Mouse (Mus musculus): Measurements from ENCODE around the gene Susd2.

The Susd2 gene

DNA sequence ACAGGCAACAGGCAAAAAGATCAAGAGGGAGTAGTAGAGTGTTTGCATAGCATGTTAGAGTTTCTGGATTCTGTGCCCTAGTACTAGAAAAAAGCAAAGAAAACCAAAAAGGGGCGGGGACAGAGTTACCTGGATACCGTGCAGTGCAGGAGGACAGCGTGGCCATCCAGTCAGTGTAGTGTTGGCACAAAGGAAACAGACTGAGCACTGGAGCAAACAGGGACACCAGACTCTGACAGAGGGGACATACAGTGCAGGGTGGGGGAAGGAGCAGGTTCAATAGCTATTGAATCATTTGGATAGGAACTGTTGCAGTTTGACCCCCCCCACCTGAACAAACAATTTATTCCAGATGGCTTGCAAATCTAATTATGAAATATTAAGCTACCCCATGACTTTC is 16.8 kb downstream of the Susd2 start:
- DNase-seq (ENCODE audit: low spot score in 2 of 2), result no peak

DNA sequence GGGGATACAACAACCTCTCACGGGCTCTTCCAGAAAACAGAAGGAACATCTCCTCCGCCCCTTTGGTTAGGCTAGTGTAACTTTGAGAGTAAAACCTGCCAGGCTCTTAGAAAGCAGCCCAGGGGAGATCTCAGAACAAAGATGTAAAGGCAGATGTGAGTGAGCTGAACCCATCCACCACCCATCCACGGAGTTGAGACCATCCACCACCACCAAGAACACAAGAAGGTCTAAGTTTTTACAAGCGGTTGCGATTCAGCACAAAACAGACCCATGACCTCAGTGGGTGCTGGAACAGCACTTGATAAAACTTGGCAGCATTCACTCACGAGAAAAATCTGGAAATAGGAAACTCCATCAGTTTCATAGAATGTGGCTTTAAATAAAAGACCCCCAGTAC is 17.9 kb downstream of the Susd2 start:
- no peak for DNase-seq (ENCODE audit: low spot score in 2 of 2)

DNA sequence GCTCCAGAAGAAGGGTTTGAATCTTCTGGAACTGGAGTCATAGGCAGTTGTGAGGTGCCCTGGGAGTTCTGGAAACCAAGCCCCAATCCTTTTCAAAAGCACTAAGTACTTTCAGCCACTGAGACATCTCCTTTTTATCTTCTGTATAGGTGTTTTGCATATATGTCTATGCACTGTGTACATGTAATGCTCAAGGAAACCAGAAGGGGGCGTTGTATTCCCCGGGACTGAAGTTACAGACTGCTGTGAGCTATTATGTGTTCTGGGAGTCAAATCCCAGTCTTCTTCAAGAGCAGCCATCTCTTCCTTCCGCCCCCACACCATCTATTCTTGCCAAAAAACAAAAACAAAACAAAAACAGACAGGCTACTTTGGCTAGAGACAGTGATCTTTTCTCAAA is 23.0 kb downstream of the Susd2 start:
- no peak for DNase-seq (ENCODE audit: low spot score in 2 of 2)

DNA sequence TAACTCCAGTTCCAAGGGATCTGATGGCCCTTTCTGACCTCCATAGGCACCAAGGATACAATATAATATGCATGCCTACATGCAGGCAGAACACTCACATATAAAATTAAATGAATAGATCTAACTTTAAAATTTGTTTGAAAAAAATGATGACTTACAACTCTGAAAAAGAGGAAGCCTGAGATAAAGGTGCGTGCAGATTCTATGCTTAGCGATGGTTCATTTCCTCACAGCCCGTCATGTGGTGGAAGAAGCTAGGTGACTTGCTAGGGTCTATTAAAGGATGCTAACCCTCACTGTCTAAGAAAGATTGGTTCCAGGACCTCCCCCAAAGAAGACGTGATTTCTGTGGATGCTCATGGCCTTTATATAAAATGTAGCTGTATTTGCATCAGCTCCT is 27.8 kb downstream of the Susd2 start:
- no peak for DNase-seq (ENCODE audit: low spot score in 2 of 2)

DNA sequence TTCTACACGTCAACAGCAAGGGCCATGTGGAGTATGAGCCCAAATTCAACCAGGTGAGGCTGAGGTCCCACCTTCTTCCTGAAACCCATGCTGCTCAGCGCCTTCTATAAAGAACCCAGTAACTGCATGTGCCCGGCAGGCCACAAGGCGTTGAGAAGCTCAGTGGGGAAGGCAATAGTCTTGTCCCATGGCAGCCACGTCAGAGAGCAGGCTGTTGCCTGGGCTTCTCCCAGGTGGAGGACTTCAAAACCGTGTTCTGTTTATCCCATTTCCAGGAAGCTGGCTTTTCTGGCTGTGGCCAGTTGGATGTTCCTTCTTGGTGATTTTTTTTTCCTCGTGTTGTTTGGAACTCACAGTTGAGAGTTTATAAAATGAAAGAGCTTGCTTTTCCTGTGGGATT is 33.3 kb downstream of the Susd2 start:
- no peak for DNase-seq (ENCODE audit: low spot score in 2 of 2)

DNA sequence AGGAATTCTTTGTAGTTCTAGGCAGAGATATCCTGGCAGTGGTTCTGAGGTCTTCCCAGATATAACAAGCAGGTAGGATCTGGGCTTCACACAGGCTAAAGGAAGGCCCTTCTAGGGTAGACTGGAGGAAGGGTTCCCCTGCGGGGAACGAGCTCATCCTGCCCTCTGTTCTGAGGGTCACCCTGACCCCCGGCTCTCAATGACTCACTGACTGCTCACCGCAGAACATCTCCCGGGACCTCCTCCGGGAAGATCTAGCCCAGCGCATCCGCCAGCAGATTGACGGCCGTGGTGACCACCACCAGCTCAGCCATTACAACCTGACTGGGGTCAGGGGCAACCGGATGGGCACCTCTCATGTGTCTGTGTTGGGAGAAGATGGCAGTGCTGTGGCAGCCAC is 34.8 kb downstream of the Susd2 start:
- DNase-seq (ENCODE audit: low spot score in 2 of 2), result no peak

DNA sequence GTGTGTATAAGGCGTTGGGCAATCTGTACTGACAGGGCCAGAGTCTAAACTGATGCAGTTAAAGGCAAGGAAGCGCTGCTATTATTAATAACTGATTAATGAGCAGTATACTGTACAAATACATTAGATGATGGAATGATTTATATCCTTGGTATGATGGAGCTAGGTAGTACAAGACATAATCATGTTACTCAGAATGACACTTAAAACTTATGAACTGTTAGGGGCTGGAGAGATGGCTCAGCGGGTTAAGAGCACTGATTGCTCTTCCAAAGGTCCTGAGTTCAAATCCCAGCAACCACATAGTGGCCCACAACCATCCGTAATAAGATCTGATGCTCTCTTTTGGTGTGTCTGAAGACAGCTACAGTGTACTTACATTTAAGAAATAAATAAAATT is 36.6 kb downstream of the Susd2 start:
- DNase-seq (ENCODE audit: low spot score in 2 of 2), result no peak

DNA sequence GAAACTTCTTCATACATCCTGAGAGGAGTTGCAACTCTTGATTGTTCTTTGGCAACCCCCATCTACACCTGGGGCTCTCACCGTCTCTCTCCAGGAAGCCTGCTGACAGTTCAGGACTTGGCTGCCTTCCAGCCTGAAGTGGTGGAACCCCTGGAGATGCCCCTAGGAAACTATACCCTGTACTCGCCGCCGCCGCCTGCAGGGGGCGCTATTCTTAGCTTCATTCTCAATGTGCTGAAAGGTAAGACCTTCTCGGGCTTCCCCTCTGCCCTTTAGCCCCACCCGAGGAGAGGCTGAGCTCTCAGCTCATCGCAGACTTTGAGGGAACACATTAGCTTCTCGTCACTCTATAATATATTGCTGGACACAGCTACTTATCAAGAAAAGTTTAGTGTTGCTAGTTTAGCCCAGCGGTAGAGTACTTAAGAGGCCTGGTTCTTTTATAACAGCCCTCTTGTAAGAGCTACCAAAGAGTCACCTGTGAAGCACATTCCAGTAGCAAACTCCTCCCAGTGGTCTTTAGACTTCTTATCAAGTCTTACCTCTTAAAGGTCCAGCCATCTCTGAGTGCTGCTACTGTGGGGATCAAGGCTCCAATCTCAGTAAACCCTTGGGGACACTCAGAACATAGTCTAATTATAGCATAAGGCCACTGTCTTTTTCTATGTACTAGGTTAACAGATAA is 38.5 kb downstream of the Susd2 start:
- no peak for DNase-seq (ENCODE audit: low spot score in 2 of 2)

DNA sequence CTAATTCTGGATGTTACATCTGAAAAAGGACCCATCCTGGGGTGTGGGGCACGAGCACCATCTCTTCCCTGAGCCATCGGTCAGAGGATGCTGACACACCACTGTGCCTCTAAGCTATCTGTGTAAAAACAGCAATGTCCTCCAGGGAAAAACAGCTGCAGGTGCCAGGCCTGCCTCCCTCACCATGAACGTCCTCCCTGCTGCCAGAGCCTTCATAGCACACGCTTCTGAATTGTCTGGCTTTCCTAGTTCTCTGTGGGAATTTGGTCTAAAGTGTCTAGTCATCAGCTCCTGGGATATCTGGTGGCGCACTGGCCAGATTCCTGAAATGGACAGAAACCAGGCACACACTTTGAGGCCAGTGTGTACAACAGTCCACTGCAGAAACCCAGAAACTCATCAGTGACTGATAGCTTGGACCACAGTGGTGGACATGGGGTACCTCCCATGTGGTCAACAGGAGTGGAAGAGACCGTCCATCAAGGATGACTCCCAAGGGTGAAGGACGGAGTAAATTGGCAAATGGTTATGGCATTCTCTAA is 43.5 kb downstream of the Susd2 start:
- no peak for DNase-seq (ENCODE audit: low spot score in 2 of 2)

DNA sequence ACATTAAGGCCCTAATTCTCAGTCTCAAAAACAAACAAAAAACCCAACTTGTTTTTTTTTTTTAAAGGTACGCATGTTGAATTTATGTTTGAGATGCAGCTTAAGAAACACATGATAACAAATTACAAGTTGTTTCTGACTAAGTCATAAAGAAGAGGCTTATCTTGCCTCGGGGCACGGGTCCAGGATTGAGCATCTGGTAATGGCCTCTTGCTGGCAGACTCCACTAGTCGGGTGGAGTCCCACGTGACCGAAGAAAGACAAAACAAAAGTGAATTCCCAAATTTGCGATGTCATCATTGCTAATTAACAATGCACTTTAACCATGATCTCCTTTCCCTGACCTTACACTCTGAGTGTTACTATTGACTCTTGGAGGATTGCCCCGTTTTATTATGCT is 47.8 kb downstream of the Susd2 start:
- no peak for DNase-seq (ENCODE audit: low spot score in 2 of 2)

DNA sequence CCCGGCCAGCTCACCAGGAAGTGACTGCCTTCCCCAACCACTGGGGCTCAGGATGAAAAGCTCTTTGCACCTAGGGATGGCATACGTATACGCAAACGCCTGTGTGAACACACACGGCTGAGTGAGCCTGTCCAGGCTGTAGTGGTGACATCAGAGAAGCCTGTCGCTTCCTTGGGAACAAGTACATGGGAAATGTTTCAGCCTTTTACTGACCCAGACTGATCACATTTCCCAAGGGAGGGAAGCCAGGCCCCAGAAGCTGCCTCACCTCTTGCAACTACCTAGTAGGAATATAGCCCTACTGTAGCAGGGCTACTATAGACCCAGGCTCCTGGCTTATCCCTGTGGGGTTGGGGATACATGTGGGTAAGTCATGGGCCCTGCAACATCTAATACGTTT is 51.2 kb downstream of the Susd2 start:
- no peak for DNase-seq (ENCODE audit: low spot score in 2 of 2)

DNA sequence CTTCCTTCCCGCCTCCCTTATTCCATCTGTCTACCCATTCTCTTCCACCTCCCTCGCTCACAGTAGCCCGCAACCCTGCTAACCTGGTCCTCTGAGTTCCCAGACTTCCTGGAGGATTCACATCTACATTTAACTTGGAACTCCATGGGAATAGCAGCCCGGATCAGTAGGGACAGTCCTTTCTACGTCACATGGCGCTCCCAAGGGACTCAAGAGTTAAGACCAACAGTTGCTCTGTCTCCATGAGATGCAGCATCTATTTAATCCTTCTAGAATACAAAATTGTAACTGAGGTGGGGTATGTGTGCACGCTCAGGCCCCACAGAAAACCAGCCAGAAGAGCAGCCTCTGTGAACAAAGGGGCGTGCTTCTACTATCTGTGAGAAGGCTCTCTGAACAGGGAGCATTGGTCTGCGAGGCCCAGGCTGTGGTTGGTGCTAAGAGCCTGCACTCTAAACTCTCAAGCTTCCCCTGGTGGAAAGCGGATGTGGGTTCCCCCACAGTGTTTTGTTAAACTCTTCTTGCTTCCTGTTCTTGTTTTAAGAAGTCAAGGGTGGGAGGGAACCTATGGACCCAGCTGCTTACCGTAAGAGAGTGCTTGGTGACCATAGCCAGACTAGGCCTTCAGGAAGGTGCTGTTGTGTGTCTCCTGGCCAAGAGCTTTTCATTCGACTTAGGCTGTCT is 52.5 kb downstream of the Susd2 start:
- DNase-seq (ENCODE audit: low spot score in 2 of 2), result no peak

DNA sequence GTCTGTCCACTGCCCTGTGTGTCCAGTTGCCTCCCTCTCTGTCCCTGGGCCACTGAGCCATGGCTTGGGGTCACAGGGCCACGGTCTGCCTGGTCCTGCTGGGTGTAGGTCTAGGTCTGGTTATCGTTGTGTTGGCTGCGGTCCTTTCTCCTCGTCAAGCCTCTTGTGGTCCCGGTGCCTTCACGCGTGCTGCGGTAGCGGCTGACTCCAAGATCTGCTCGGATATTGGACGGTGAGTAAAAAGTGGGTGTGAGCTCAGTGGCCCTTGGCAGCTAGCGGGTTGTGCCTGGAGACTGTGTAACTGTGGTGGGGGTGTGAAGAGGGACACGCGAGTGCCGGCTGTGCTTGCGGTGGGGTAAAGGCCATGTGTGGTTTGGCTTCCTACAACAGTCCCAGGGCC is 54.2 kb downstream of the Susd2 start:
- no peak for DNase-seq (ENCODE audit: low spot score in 2 of 2)

DNA sequence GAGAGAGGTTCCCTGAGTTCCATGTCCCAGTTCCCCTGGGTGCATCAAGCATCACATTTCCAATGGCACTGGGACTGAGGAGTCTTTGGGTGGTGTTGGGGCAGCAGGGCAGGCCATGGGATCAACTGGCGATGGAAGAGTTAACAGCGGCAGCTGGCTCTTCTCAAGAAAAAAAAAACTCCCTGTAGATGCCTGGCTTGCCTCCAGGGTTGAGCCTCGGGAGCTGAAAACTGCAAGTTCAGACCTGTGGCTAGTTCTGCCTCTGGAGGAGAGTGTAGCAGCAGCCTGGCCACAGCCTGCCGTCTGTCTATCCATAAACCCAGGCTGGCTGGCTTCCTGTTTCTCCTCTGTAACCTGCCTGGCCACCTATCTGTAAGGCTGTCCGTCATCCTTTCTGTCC is 54.7 kb downstream of the Susd2 start, which contains the start of gene Ggt5:
TSS of gene Ggt5 (plus strand) at position 212 of the 400 bp plus-strand sequence.
- DNase-seq (ENCODE audit: low spot score in 2 of 2), result no peak

DNA sequence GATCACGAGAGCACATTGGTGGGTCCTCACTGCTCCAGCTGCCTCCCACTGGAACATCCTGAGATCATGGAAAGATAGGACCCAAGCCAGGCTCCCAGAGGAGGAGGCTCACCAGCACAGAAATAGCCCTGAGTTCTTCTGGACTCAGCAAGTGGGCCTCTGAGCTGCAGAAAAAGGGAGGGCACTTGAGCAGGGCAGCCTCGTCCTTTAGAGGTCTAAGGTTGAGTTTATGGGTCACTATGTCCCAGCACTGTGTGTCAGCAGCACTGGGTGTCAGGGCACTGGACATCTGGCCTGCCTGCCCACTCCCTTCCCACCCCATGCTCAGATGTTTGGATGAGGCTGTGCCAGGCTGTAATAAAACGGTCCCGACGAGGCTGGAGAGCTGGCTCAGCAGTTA is 55.5 kb downstream of the Susd2 start:
- no peak for DNase-seq (ENCODE audit: low spot score in 2 of 2)

DNA sequence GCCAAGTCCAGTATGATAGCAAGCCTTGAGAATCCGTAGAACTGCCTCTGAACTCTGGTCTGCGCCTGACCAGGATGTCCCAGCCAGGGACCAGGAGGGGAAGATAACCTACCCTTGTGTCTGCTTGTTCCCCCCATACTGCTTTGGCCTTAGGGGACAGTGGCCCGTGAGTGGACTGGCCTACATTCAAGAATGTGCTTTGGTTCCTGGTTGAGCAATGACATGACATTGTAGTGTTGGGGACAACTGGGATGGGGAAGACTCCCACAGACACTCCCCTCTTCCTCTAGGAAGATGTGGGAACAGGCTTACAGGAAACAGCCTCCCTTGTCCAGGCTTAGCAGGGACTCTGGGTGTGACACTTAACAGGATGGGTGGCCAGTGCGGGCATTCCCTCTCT is 56.0 kb downstream of the Susd2 start:
- DNase-seq (ENCODE audit: low spot score in 2 of 2), result no peak
